Mouse (Mus musculus) monocyte, adult 2 months (primary cell): Measurements from ENCODE around the gene Adgrg1.

Source experiments
- DNase-seq, 2 experiments: peaks; one replicate each; pipeline ENCODE4 v3.0.0; 2022; ENCODE audit warnings: low spot score in 2 of 2, low read depth in 1 of 2

The Adgrg1 gene

DNA sequence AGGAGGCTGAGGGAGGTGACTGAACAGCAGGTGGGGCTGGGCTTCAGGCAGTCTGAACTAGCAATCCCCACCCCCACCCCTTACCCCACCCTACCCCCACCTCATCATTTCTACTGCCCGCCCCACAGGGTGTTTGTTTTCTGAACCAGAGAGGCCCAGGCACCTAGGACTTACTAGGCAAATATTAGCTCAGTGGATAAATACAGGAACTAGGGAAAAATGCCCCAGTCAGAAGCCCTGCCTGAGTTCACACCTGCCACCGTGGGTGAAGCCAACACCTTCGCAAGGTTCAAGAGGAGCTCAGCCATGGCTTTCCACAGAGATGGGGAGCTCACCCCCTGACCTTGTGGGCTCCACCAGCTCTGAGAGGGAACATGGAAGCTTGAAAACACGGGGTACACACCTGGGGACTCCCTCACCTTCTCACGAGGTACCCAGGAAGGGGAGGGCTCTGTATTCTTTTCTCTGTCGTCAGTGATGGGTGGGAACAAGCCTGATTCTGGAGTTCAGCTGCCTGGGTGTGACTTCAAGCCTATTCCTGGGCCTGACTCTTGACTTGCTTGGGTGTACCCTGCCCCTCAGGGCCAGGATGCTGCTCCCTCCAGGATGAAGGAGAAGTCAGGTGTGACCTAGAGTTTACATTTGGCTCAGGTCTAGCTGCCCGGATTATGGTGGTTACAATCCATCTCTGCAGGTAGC, at the start of gene Adgrg1:
Gene Adgrg1 (plus strand): TSS at position 285 of the 699 bp plus-strand sequence.
- DNase-seq = no peak

DNA sequence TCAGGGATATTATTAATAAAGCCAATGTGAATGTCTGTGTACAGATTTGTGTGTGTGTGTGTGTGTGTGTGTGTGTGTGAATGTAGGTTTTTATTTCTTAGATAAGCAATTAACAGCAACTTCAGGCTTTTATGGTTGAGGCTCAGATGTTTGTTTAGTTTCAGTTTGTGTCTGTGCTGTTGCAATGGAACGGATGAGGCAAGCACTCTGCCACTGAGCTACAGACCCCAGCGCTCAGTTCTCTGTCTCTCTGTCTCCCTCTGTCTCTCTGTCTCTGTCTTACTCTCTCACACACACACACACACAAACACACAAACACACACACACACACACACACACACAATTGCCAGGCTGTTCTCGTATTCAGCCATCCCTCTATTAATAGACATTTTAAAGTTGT, 46.3 kb upstream of the Adgrg1 start:
- DNase-seq = no peak

DNA sequence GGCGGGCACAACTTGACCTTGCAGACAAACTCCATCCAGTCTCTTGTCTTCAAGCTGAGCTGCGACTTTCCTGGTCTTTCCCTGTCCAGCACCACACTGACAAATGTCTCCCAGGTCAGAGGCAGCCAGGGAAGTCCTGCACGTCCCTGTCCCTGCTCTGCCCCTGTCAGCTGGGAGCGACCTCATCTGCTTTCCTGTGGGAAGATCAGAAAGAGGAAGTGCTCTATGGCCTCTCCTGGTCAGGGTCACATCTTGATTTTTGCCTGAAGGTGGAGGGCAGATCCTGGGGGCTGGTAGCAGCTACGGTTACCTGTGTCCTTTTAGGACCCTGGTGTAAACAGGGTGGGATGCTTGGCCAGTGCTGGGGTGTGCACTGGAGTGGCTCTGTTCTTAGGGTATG, 40.6 kb upstream of the Adgrg1 start:
- no peak for DNase-seq

DNA sequence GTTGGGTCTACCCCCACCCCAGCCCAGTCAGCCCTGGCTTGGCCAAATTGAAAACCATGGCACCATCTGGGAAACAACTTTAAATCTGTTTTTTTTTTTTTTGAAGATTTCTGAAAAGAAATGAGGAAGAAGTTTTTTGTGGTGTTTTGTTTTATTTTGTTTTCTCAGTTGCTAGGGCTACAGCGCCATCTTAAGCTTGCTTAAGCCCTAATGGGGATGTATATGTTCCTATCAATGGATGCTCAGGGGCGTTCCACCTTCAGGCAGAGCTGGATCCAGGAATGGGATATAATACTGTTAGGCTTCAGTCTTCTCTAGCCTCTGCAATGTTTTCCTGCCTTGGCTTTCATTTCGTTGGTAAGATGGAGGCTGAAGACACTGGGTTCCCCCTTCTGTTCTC, 39.4 kb upstream of the Adgrg1 start:
- DNase-seq = no peak

DNA sequence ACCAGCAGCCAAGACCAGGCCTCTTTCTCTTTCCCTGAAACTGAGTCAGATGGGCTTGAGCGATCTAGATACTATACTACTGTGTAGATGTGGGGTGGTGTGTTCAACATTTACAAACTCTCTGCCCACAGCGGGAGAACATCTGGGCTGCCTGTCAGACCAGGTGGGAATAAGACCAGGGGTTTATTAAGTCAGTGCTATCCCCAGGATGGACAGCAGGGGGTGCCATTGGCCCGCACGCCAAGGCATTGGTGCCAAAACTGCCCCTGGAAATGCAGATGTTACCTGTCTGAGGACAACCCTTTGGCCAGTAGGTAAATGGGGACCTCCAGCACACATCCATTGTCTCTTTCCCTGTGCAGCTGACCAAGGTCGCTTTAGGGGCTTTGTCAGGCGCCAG, 32.0 kb upstream of the Adgrg1 start:
- peak in 1 of 2 experiments; percentile 48 for DNase-seq

DNA sequence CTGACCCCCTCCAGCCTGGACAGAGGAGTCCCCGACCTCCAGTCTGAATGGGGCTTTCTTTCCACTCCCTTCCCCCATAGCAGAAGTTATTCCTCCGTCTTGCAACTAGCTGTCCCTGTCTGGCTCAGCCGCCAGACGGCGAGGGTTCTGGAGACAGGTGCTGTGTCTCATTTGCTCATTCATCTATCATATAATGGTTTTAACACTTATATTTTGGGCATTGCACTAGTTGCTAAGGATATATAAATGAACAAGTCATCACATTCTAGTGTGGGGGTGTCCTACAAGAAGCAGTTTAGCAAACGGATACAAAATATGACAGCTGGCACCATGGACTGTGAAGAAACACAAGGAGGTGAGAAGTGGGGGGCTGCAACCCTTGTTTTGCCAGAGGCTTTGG, 29.4 kb upstream of the Adgrg1 start:
- no peak for DNase-seq

DNA sequence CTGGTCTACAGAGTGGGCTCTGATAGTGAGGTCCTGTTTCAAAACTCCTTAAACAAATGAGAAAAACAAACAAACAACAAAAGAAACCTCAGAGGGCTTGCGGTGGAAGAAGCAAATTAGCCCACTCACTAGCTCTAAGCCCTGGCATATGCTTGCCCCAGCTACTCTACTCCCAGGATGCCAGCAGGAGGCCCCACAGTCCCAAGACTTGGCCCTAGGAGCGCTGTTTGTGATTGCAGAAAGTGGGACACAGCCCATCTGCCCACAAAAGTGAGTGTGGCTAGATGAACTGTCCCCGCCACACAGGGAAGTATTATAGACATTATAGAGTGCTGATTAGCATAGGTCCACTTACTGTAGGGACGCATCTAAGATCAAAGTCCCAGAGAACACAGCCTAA, 26.1 kb upstream of the Adgrg1 start:
- no peak for DNase-seq

DNA sequence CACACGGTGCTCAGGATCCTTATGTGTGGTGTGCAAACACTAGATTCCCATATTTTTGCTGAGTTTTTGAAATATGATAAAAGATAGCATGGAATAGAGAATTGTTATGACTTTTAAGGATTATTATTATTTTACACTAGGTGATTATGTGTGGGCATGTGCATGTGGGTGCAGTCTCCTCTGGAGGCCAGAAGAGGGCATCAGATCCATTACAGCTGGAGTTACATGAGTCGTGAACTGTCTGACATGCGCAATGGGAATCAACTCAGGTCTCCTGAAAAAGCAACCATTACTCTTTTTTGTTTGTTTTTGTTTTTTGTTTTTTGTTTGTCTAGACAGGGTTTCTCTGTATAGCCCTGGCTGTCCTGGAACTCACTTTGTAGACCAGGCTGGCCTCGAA, 25.5 kb upstream of the Adgrg1 start:
- no peak for DNase-seq

DNA sequence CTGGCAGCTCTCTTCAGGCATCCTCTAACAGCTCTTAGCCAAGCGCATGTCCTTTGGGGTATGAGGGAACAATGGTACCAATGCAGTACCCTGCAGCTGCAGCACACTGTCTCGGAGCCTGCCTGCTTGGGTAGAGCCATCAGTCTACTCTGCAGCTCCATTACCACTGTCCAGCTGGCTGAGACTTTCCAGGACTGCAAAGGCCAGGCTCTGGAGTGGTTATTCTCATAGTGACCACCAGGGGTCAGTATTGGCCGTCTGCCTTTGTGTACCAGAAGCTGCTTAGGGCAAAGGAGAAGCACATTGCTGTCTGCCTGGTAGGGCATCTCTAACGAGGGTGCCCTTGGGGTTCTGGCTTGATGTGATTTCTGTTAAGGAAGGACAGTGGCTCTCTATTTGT, 24.5 kb upstream of the Adgrg1 start:
- DNase-seq = peak; percentile 28 to 58

DNA sequence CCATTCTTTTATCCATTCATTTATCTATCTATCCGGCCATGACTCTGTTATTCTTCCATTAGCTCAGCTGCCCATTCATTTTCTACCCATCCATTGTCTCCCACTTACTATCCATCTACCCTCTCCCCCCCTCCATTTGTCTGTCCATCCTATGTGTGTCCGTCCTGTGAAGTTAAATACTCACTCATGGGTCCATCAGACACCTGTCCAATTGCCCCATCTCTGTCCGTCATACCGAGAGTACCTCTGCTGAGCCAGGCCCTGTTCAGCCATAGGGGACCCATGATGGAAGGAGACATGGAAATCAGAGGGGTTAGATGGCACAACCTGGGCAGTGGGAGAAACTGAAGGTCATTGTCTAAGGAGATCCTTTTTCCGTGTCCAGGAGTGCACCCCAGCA, 24.1 kb upstream of the Adgrg1 start:
- no peak for DNase-seq

DNA sequence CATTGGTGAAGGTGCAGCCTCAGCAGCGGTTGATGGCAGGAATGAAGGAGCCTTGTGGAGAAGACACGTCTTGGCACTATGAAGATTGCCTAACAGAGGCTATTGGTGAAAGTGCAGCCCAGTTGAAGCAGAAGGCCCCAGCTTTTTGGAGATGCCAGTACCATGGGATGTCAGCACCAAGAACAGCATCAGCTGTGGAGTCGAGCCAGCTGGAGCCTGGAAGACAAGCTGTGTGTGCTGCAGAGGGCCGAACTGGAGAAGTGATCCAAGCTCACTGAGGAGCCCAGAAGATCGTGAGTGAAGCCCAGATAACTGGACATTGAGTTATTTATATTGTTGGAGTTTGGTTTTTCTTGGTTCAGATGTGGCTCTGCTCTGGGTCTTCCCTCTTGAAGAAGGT, 22.5 kb upstream of the Adgrg1 start:
- DNase-seq = no peak

DNA sequence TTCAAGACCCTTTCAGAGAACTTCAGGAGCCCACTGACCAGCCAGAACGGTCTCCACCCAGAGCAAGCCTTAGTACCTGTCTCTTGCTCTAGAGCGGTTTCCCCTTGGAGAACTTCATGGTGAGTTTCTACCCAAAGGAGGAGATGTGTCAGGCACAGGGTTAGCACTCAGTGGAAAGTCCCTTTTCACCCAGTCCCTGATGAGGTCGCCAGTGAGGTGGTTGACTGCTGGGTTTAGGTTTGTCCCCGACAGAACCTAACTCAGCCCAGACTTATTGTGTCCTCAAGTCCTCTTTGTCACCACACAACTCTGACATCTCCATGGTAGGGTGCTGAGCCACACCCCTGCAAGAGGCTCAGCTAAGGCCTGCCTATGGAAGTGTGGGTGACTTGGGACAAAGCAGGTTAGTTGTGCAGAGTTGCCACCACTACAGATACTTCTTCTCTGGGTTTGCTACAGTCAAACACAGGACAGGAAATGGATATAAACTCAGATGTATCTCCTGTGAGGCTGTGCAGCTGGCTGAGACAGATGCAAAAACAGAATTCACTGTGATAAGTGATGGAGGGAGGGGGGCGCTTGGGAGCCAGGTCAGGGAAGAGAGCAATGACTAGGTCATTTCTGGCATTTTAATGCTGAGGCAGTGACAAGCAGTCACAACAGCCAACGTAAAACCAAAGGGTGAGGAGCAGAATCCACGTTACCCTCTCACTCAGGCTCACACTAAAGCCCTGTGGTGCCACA, 20.8 kb upstream of the Adgrg1 start:
- DNase-seq = no peak

DNA sequence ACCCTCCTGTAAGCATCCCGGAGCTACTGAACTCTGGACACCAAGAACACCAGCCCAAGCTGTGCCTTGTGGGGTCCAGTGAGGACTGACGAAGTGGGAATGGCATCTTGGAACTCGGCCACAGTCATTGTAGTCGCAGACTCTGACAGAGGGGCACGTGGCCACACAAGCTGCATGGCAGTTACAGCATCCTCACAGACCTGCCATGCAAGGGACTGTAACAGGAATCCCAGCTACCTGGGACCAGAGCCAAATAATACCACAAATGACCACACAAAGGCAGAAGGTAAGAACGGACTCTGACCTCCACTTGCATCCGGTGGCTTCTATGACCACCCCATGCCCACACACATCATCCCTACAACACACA, 20.2 kb upstream of the Adgrg1 start:
- DNase-seq = no peak

DNA sequence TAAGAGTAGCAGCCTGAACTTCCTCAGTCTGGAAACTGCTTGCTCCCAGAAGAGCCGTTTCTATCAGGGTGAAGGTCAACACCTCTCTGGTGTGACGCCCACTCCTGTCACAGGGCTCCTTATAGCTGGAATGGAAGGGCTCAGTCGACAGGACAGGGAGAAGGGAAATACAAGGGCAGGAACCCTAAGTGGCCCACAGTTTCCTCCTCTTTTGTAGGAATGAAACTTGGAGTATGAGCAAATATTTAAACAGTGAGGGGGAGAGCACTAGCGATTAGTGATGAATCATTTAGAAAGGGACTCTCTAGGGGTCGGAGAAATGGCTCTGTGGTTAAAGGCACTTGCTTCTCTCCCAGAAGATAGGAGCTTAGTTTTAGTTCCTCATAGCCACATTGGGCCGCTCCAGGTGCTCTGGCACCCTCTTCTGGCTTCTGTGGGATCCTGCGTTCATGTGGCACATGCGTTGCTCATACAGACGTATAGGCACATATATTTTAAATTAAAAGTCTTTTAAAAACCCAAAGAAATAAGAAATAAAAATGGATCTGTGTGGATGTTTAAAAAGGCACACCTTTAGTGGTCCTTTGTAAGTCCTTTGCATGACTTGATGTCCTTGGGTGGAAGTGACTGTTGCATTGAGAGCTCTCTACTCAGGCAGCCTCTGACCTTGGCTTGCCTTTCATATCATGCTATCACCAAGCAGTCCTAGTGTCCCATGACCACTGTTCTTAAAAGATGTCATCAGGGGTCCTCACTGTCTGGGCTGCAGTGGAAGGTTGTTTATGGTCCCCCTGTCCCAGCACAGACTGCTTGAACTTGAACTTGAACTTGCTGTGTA, 19.4 kb upstream of the Adgrg1 start:
- peak; percentile 56 to 59 for DNase-seq

DNA sequence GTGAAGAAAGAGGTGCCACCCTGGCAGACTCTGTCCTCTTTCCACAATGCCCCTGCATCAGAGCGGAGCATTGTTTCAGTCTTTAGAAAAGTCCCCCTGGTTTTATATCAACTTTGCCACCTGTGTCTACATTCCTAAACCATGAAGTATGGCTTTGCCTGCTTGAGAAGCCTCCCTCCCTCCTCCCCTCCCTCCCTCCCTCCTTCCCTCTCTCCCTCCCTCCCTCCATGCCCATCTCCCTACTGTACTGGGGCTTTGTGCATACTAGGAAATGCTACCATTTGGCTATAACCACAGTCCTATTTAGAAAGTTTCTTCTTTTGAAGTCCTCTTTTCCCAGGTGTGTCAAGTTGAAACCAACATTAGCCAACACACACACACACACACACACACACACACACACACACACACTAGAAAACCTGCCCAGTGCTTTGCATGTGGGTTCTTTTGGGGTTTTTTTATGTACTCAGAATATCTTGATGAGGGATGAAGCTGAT, 18.4 kb upstream of the Adgrg1 start:
- no peak for DNase-seq

DNA sequence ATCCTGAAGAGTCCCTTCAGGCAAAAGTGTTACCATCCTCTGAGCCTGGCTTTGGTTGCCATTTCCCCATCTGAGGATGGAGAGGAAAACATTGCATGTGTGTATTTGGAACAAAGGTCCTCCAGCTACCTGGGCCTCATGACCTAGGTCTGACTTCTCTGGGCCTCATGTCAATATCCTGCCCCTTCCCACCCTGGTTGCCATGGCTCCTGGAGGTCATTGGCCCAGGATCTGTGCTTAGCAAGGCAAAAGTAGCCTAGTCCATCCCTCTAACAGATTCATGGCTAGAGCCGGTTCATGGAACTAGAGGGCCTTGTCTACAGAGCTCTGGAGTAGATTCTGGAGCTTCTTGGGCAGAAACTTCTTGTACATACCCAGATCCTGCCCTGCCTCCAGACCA, 12.3 kb upstream of the Adgrg1 start:
- no peak for DNase-seq

DNA sequence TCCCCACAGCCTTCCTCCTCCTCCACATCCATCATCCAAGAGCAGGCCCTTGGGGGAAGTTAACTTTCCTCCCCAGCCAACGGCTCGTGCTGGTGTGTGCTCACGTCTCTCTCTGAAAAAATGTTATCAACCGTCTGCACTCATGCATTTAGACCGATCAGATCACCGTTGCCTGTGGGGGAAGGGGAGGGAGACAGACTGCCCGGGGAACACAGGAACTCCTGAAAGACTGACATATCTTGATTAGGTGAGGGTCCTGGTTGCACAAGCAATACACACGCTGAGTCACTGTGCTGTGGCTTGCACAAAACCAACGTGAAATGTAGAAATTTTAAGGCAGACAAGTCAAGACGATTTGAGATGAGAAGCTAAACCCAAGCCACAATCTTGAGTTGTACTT, 9.7 kb upstream of the Adgrg1 start:
- DNase-seq = no peak

DNA sequence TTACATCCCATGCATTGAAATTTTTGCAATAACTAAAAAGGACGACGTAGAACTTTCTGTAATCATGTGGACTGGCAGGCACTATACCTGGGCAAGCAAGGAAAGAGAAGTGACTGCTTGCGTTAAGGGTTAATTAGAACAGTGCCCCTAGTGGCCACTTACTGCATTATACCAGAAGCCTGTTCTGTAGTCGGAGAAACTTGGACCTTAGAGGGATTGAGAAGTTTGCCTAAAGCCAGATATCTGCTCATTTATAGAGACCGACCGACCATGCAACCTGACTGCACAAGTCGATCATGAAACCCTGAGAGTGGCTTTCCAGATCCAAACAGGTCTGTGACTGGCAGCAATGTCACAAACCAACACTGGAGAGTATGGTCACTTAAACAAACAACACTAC, 8.0 kb upstream of the Adgrg1 start:
- no peak for DNase-seq

DNA sequence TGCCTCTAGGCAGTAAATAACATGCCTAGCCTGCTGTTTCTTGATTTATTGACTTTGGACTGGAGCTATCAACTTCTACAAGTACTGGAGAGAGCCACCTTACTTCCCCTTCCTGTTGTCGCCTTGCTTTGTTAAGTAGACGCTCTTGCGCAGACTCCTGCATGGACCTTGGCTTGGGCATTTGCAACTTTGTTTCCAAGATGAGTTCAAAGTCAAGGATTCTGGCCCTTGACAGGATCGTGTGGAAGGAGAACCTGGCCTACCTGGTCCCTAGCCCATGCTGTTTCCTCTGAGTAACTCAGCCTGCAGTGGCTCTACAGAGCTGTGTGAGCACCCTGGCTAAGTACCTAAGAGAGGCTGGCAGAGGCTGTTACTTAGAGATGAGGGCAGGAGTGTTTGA, 7.5 kb upstream of the Adgrg1 start:
- DNase-seq = no peak

DNA sequence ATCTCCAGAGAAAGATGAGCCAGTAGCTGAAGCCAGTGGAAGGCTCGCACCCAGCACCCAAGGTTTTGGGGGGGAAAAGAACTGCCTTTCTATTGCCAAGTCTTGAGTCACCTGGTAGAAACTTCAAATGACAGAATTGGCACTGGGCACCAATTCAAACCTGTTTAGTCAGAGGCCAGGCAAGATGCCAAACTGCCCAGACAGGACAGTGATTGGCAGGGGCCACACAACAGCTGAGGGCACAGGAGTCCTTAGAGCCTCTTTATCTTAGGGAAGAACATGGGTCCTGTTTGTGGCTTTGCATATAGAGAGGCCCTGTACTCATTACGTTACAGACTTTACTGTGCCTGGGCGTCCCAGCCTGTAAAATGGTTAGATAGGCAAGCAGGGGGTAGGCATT, 7.0 kb upstream of the Adgrg1 start:
- DNase-seq = no peak

DNA sequence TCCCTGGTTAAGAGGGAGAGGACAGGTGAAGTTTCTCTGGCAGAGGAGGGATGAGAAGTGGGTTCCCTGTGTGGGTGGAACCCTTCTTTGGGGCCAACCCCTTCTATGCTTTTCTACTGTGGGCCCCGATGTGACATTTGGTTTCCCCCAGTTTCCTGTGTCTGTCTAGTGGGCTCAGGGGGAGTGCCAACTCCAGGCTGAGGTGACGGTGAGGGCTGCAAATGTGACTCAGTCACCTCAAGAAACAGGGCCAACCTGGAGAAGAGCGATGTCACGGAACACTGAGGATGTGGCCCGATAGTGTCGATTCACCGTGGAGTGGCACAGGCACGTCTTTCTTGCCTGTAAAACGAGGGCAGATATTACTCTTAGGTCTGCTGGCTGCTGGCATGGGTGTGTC, 1.3 kb upstream of the Adgrg1 start:
- no peak for DNase-seq

DNA sequence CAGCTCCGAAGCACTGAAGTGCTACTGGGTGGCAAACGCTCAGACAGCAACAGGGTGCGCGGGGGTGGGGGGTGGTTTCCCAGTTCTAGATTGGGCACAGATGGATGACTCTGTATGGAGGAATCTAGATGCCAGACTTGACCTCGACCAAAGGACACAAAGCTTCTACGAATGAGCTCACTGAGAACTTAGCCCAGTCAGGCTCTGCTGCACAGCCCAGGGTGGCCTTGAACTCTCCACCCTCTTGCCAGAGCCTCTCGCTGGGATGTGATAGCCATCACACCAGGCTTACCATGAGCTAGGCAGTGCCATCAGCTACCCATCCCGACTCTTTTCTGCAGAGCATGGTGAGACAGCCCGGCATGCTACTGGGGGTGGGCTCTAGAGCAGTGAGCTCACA, 765 bp upstream of the Adgrg1 start:
- DNase-seq = no peak
